Mouse (Mus musculus) thymus, postnatal 36 days (tissue): Measurements from ENCODE around the gene Acot6.
"Not testable (repeated sequence)": the region's sequence is repeated elsewhere in the genome, so short reads cannot be mapped to it uniquely, and the experiment has no call there.

Source experiments
- DNase-seq, 2 experiments: peaks; one replicate each; pipeline ENCODE4 v3.0.0; 2022; ENCODE audit warnings: mixed read lengths in 2 of 2

Gene Acot6

DNA sequence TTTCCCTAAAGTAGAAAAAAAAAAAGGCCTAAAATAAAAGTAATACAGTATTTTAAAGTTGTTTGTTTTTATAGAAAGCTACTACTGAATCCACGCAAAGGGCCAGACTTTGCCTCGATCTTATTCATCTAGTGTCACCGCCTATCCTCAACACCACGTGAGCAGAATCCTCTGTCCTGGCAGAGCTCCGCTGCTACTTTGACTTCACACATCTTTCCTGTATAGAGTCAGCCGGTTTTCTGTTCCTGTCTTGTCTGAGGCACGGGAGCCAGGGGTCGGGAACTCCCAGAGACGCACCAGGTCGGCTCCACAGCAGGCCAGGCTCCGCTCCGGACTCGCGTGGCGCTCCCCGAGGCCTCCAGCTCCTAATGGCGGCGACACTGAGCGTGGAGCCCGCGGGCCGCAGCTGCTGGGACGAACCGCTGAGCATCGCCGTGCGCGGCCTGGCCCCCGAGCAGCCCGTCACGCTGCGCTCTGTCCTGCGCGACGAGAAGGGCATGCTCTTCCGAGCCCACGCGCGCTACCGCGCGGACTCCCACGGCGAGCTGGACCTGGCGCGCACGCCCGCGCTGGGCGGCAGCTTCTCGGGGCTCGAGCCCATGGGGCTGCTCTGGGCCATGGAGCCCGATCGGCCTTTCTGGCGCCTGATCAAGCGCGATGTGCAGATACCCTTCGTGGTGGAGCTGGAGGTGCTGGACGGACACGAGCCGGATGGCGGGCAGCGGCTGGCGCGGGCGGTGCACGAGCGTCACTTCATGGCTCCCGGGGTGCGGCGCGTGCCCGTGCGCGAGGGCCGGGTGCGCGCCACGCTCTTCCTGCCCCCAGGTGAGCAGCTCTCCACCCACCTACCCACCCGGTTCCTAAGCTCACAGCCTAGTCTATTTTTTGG is at the start of gene Acot6:
Acot6 (plus strand) TSS at position 51 of the 889 bp plus-strand sequence.
- peak; percentile 29 to 41 for DNase-seq

DNA sequence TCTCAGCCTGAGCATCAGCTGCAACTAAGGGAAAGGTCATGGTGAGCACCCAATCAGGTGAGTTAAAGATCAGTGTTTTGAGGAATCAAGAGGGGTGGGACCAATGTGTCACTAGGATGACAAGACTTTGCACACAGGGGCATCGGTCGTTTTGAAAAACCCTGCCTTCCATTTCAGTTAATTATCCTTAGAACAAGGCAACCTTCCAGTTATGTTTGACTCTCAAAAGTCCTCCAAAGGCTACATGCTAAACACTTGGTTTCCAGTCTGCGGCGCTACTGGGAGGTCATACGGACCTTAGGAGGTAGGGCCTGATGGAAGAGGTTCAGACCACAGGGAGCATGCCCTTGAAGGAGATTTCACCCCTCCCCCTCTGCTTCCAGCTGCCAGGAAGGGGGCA is 49.7 kb upstream of the Acot6 start:
- not testable (repeated sequence) for DNase-seq

DNA sequence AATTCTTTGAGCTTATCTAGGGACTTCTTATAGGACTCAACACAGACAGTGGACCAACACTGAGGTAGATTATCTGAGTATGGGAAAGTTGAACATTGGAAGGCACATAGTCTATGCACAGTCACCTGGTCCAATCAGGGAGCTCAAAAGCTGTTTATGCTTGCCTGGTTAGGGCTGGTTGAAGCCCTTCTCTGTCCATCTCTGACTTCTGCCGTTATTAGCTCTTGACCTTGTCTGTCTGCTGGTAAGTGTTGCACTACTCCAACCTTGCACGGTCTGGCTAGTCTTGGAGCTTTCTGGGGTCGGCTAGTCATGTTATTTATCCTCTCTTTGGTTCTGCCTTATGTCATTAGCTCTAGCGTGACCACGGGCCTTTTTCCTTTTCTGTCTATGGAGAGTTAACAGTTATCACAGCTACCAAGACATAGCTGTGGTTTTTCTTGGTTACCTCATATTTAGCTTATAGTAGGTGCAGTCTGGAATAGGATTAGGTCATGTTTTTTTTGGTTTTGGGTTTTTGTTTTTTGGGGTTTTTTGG is 48.4 kb upstream of the Acot6 start, which contains the start of gene Acot3:
Acot3 (plus strand) TSS at position 208 of the 538 bp plus-strand sequence.
- DNase-seq = no peak

DNA sequence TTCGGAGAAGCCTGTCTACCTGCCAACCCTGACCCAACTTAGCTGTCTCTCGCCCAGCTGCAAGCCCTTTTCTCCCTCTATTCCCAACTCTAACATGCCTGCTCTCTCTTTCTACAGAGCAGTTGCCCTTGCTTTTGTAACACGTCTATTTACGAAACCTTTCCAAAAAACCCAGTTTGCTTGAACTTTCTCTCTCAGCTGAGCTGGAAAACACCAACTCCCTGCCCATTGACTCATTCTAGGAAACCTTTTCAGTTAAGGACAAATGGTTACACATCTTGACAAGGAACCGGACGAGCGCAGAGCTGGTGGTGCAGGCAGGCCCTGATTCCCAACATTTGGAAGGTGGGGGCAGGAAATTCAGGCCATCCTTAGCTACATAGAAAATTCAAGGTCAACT is 47.8 kb upstream of the Acot6 start:
- no peak for DNase-seq

DNA sequence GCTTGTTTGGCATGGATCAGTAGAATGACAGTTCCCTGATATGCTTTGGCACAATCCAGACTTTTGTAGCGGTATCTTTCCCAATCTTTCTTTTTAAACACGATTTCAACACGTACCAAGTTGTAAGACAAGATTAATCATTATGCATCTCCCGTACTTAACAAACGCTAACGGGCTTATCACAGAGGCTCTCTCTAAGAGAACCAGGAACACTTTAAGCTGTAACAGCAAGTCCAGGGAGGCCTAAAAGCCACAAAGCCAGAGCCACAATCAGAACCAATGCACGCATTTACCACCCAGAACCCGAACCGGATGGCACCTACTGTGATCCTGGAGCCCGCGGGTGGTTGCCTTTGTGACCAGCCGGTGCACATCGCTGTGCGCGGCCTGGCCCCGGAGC is 47.3 kb upstream of the Acot6 start:
- no peak for DNase-seq

DNA sequence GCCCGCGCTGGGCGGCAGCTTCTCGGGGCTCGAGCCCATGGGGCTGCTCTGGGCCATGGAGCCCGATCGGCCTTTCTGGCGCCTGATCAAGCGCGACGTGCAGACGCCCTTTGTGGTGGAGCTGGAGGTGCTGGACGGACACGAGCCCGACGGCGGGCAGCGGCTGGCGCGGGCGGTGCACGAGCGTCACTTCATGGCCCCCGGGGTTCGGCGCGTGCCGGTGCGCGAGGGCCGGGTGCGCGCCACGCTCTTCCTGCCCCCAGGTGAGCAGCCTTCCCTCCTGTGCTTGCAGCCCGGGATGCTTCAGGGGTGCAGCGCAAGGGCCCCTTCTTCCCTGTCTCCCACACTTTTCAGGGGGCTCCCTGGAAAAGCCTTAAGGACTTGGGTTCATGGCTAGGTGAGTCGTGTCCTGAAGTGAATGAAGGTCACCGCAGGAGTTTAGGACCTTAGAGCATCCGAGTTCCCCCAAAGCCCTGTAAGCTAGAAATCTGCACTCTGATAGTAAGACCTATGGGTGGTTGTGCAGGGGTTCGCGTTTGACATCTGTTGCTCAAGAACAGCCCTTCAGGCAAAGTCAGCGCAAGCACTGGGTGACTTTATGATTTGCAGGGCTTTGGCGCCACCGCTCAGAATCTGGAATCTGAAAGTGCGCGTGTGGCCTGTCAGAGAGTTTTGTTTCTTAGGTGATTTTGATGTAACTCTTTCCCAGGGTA is 46.6 kb upstream of the Acot6 start:
- DNase-seq = no peak

DNA sequence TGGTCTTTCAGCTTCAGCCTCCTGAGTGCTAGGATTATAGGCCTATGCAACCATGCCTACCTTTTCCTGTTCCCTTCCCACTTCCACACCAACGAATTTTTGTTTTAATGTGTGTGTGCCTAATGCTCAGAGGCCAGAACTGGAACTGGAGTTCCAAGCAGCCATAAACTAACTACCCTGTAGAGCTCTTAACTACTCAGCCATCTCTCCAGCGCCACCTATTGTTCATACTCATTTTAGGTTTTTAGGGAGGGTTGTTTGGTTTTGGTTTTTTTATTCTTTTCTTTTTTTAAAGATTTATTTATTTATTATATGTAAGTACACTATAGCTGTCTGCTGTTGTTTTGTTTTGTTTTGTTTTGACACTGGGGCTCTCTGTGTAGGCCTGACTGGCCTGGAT is 39.5 kb upstream of the Acot6 start:
- no peak for DNase-seq

DNA sequence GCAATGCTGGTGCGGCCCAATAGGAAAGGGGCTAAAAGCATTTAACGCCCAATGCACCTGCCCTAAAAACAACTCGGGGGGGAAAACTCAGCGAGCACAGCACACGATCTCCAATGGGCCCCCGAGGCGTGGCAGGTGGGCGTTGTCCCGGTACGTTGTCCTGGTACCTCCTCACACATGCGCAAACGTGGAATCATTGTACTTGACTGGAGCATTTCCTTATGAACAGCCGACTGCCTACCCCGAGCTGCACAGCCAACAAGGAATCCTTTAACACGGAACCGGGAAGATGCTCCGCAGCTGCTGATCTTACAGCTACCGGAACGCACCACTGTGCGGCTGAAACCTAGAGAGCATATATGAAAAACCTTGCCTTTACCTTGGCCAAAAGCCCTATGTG is 38.1 kb upstream of the Acot6 start:
- no peak for DNase-seq

DNA sequence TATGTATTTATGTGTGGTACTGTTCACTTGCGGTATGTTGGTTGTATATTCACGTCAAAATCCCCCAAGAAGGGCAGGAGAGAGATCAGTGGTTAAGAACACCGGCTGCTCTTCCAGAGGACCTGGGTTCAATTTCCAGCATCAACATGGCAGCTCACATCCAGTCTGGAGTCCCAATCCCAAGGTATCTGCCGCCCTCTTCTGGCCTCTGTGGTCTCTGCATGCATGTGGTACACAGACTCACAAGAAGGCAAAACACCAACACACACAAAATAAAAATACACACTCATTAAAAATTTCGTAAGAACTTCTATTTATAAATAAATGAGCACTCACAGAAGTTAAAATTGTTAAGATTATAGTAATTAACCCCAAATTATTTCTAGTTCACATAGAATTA is 37.2 kb upstream of the Acot6 start:
- peak in 1 of 2 experiments; percentile 22 for DNase-seq

DNA sequence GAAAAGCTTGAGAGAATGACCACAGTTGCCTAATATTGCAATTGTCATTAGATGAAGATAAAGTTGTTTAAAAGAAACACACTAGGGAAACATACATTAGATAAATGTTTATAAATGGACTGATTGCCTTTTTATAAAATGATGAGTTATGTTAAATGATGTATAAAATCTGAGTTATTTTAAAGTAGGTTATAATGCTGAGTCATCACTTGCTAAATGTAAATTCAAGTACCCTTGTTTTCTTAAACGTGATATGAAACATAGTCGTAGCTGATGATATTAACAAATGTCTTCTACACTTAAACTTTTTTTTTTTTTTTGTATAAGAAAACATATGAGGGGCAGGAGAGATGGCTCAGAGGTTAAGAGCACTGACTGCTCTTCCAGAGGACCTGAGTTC is 36.6 kb upstream of the Acot6 start:
- DNase-seq = no peak

DNA sequence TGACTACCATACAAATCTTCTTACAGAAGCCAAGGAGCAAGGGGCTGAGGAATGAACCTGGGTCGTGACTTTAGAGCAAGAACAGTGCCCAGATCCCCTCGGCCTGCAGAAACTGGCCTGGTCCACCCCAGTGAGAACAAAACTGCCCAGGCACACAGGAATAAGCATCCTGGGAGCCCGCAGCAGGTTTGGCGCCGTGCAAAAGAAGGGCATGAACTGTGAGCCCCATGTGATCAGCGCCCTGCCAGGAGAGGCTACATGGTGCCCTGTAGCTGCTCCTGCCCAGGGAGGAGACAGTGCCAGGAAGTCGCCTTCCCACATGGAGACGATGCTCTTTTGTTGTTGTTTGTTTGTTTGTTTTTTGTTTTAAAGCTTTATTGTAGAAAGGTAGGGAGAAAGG is 35.8 kb upstream of the Acot6 start:
- DNase-seq = no peak

DNA sequence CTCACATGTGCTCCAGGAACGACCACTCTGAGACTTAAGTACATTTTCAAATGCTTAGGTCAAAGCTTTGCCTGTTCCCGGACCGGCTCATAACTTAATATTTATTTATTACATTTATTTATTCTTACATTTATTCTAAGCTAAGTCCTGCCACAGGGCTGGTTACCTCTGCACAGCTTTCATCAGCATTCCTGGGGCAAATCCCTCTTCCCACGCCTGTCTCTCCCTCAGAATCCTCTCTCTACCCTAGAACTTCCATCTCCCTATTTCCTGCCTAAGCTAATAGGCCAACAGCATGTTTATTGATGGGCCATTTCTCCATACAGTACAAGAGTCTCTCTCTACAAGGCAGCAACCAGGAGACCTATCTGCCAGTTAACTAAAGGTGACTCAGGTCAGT is 32.7 kb upstream of the Acot6 start:
- no peak for DNase-seq

DNA sequence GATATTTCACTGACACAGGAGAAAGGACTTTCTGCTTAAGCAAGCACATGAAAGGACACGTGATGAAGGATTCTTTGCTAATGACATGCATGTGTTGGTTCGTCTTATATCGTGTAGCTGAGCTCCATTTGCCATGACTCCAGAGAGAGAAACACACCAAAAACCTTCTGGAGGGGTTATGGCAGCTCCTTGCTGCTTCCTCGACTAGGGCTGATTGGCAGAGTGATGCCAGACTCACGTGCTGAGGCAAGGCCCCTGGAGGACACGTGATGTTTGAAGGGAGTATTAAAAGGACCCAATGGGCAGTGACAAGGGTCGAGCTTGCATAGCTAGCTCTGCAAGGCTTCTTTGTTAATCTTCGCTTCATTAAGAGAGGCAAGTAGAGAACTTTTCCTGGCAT is 32.2 kb upstream of the Acot6 start:
- DNase-seq = no peak

DNA sequence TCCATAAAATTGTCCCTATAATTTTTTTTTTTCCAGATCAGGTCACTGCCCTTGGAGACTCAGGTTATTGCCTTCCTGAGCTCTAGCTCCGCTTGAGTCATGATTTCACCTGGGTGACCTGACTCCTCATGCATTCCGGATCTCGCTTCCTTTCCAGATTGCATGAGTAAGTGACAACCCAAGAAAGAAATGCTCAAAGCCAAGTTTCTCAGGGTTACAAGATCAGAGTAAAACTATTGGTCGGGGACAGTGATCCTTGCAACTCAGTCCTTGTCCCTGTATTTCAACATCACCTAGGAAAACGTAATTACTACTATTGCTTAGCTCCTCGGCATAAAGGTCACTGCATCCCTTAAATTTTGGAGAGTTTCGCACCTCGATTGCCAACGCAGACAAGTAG is 31.5 kb upstream of the Acot6 start, which contains the start of gene Acot5:
Acot5 (plus strand) TSS at position 340 of the 400 bp plus-strand sequence.
- no peak for DNase-seq

DNA sequence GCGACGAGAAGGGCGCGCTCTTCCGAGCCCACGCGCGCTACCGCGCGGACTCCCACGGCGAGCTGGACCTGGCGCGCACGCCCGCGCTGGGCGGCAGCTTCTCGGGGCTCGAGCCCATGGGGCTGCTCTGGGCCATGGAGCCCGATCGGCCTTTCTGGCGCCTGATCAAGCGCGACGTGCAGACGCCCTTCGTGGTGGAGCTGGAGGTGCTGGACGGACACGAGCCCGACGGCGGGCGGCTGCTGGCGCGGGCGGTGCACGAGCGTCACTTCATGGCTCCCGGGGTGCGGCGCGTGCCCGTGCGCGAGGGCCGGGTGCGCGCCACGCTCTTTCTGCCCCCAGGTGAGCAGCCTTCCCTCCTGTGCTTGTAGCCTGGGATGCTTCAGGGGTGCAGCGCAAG is 30.9 kb upstream of the Acot6 start:
- DNase-seq = peak; percentile 20 to 36

DNA sequence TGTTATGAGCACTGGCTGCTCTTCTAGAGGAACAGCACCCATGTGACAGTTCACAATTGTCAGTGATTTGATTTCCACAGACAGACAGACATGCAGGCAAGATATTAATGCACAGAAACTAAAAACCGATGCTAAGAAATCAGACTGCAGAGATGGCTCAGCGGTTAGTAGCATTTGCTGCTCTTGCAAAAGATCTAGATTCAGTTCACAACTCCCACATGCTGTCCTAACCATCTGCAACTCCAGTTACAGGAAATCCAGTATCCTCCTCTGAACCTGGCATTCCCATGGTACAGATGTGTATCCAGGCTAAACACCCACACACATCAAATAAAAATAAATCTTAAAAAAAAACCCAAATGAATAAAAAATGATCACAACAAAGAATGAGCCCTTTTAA is 28.8 kb upstream of the Acot6 start:
- no peak for DNase-seq

DNA sequence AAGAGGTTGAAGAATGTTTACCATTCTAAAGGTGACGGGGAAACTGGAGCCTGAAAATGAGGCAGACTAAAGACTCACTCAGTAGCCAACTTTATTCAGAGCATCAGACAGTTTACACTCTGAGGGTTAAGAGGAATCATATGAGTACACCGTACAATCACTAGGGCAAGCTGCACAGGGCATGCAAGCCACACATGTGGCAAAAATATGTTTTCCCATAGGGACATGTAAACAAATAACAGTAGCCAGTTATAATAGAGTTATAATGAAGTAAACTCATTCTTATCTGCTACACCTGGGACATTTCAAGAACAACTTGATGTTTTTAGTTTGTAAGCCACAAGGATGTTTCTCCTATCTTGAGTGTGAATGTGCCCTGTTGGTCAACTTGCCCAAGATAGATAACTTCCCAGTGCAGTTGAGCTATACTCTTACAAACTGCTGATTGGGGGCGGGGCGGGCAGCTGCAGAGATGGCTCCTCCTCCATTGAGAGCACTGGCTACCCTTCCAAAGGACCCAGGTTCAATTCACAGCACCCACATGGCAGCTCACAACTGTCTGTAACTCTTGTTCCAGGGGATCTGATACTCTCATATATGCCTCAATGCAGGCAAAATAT is 23.0 kb upstream of the Acot6 start:
- DNase-seq = no peak

DNA sequence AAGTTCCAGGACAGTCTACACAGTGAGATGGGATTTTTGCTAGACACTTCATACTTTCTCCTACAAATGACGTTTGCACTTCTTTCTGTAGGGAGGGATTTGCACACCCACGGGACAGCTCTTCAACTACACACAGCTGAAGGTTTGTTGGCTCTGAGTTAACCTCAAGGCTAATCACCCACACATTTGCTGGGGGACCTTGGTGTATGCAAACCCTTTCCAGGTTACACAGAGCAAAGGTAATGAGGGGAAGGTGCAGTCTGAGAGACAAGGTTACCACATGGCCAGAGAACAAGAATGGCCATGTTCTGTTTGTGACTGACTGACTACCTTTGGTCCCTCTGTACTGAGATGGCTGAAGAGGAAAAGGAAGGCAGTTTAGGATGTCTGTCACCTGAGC is 16.6 kb upstream of the Acot6 start:
- DNase-seq = no peak

DNA sequence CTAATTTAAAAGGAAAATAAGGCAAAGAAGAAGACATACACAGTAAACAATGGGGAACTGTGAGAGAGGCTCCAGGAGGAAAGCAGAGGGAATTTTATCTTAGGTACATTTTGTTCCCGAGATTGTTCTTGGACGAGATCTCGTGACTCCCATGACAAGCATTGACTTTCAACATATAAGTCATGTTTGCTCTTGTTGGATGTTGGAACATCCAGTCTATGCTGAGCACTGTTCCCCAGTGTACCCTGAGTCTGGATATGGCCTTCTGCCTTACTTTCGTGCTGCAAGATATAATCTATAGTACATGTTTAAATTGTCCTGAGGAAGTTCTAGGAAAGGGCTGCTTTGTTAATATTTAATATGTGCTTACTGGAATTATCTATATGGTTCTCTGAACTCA is 15.9 kb upstream of the Acot6 start:
- DNase-seq = no peak

DNA sequence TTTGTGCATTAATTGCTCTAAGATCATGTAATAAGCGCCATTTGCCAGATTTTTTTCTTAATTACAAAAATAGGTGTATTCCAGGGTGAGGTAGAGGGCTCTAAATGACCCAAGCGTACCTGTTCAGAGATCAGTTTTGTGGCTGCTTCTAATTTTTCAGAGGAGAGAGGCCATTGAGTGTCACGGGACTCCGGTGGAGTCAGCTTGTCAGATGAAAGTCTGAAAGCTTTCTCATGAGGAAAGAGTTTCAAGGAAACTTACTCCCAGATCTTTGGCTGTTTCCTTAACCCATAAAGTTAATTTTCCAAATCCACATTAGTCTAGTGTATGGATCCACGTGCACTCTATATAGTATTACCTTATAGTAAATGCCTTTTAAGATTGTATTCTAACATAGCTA is 5.8 kb upstream of the Acot6 start:
- DNase-seq = not testable (repeated sequence)

DNA sequence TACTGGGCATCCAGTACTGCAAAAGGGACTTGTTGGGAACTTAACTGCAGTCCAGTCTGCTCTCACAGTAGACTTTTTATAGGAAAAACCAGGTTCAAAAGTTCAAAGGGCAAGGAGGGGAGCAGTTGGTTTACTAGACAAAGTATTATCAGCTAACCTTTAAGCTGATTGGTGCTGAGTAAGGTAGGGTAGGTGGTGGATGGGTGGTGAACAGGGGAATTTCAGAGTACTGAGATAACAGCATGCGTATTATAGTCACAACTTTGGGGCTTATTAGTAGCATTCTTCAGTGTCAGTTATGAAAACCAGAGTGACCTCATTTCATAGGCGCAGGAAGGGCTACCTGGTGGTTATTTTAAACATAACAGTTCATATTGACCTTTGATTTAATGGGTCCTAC is 849 bp upstream of the Acot6 start:
- no peak for DNase-seq

DNA sequence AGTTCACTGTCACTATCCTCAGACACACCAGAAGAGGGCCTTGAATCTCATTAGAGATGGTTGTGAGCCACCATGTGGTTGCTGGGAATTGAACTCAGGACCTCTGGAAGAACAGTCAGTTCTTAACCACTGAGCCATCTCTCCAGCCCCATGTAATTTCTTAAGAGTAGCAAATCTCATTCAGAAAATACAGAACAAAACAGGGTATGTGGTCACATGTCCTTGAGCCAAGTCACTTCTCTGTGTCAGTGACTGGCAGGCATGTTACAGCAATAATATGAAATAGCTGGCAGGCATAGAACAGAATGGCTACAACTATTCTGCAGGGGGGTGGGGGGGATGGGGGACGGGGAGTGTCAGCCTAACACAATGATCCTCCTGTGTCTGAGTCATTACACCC is 383 bp upstream of the Acot6 start:
- no peak for DNase-seq

DNA sequence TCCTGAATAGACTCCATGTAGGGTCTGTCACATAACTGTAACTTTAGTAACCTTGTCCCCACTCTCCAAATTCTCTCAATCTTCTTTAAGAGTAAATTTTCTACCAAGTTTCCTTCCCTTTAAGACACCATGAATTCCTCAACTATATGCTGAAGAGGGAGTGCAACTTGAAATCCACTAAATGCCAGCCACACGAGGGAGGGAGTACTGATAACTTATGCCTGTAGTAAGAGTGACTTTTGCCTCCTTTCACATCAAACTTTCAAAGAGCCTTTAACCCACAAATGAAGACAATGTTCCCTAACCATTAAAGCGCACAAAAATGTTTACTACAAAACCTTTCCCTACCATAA is 1.0 kb downstream of the Acot6 start:
- DNase-seq = no peak

DNA sequence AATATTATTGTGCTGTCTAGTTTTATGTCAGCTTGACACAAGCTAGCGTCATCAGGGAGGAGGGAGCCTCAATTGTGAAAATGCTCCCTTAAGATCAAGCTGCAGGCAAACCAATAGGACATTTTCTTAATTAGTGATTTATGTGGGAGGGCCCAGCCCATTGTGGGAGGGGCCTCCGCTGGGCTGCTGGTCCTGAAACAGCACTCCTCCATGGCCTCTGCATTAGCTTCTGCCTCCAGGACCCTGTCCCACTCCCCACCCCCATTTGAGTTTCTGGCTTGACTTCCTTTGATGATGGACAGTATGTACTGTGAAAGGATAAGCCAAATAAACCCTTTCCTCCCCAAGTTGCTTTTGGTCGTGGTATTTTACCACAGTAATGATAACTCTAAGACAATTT is 6.6 kb downstream of the Acot6 start:
- DNase-seq = no peak
